In genomic region chr6:55448199-55448598, GRCm38 (mm10) we compare ENCODE assay signal across 25 mouse cellular contexts. TPM values are rescaled to one million over a fixed set of nuclear protein-coding genes. Genes with fewer than 3 reads are reported as not detected.
"Had no signal": no experiment of that assay in that cellular context is flagged by ENCODE, and none has a peak within 500 bp of the region (broad histone marks: within the 10 kb centered on the region; RNA-seq: fewer than 3 reads in every experiment).

No protein-coding gene starts in this region.

- ATAC-seq: hindbrain, postnatal 0 days; intestine, embryonic 16.5 days; liver, embryonic 12.5 days had no signal

- H3K4me1 ChIP-seq: liver, embryonic 12.5 days had no signal

- H3K36me3 ChIP-seq: heart, embryonic 10.5 days; heart, embryonic 12.5 days; hindbrain, embryonic 13.5 days; hindbrain, embryonic 15.5 days; kidney, embryonic 15.5 days; limb, embryonic 13.5 days; limb, embryonic 15.5 days; liver, embryonic 12.5 days had no signal

- H3K4me2 ChIP-seq: heart, embryonic 12.5 days; hindbrain, embryonic 13.5 days; hindbrain, embryonic 15.5 days; kidney, embryonic 15.5 days; limb, embryonic 13.5 days; limb, embryonic 15.5 days; liver, embryonic 12.5 days had no signal

- H3K9me3 ChIP-seq: heart, embryonic 10.5 days; heart, embryonic 12.5 days; hindbrain, embryonic 13.5 days; hindbrain, embryonic 15.5 days; kidney, embryonic 15.5 days; limb, embryonic 13.5 days; limb, embryonic 15.5 days; liver, embryonic 12.5 days had no signal

- DNase-seq: gastrocnemius, postnatal 14 days; gastrocnemius, postnatal 36 days; heart, adult 18-20 months; heart, postnatal 10 days; heart, postnatal 36 days; kidney, adult 11 months; kidney, adult 2 months; kidney, adult 9 months; kidney, postnatal 14 days; kidney, postnatal 36 days; layer of hippocampus, adult 9-11 months; layer of hippocampus, postnatal 36 days; left cerebral cortex, postnatal 4 days had no signal

- H3K27me3 ChIP-seq: hindbrain, embryonic 15.5 days had no signal

- H3K4me3 ChIP-seq: heart, embryonic 10.5 days; heart, embryonic 12.5 days; hindbrain, embryonic 13.5 days; hindbrain, embryonic 15.5 days; kidney, embryonic 15.5 days; limb, embryonic 13.5 days; limb, embryonic 15.5 days; liver, embryonic 12.5 days had no signal

- H3K9ac ChIP-seq: heart, embryonic 12.5 days; hindbrain, embryonic 13.5 days; hindbrain, embryonic 15.5 days; kidney, embryonic 15.5 days; limb, embryonic 13.5 days; limb, embryonic 15.5 days; liver, embryonic 12.5 days had no signal

- H3K27ac ChIP-seq: heart, embryonic 10.5 days; hindbrain, embryonic 13.5 days; hindbrain, embryonic 15.5 days; hindbrain, postnatal 0 days; kidney, embryonic 15.5 days; kidney, postnatal 0 days; limb, embryonic 13.5 days; limb, embryonic 15.5 days; liver, embryonic 12.5 days had no signal

RNA-seq across cellular contexts. Expression of gene Adcyap1r1, which starts 3.6 kb away (rescaled TPM):
- total RNA-seq: hematopoietic stem cell, adult 5-6 weeks had no signal
